Mouse (Mus musculus): Measurements from ENCODE around the gene Phf23.
A peak's percentile ranks its signal among the peaks of the same experiment; 100 is the strongest.

Gene Phf23

DNA sequence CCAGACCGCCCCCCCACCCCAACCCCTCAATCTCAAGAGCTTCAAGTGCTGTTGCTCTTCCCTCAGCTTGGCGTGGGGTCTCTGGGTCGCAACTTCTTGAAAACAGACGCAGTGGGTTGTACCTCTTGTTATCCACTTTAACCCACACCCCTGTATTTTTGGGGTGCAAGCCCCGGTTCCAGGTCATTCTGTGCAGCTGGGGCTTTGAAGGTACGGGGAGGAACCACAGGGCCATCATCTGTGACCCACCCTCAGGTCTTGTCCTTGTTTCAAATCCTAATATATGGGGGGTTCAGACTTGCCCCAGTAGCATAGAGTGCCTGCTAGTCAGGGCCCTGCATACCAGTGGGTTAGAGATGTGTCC, 28.6 kb downstream of the Phf23 start:
- peak in 1 of 2 experiments; percentile 35 for DNase-seq

DNA sequence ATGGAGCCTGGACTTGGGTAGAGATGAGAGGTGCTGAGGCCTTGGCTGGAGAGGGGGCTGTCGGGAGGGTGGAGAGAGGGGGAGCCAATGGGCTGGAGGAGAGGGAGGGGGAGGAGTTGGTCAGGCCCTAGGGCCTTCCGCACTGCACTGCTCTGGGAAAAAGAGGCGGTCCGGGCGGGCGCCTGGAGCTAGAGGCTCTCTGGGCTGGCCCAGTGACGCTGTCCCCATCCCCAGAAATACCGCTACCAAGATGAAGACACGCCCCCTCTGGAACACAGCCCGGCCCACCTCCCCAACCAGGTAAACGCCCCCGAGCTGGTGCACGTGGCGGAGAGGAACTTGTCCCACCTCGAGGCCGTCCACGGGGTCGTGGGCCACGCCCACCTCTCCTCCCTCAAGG, 31.1 kb downstream of the Phf23 start:
- DNase-seq: peak; percentile 37 to 67

DNA sequence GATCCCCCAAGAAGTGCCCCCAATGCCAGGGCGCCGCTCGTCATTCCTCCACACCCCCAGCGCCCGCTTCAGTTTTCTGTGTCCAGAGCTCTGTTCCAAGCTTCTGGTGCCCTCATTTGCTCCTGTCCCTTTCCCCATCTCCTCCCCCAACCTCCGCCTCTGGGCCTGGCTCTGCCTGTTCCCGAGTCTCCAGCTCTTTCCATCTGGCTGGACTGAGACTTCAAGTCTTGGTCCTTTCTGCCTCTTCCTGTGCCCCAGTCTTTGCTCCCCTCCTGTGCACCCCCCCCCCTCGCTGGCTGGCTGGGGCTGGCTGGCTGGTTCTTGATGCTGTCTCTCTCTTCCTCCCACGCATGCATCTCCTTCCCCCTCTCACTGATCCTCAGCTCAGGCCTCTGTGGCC, 31.8 kb downstream of the Phf23 start:
- DNase-seq: peak in 1 of 2 experiments; percentile 38

DNA sequence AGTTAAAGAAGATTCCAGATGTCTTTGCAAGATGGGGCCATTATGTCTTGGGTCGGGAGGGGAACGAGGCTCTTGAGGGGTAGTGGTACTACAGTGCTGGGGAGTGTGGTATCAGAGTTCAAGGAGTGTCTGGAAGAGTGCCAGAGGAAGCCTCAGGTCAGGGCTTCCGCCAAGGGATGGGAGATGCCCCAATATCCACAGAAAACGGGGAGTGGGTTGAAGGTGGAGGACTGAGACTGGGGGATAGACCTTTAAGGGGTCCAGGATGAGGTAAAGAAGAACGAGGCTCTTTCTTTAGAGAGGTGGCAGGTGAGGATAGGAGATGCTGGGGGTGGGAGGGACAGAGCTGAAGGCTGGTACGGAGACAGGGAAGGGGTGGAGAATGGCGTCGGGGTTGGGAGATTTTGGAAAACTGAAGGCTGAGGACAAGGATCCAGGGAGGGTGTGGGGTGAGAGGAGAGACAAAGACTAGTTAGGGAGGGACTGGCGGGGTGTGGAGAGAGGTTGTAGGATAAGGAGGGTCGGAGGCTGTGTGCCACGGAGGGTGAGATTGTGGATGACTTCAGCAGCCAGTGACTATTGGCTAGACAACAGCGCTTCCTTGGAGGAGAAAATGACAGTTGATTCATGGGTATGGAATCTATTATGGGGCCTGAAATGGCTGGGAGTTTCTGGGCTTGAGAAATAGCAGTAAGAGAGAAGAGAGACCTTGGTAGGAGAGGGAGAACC, 33.0 kb downstream of the Phf23 start:
- DNase-seq: peak in 1 of 2 experiments; percentile 30

DNA sequence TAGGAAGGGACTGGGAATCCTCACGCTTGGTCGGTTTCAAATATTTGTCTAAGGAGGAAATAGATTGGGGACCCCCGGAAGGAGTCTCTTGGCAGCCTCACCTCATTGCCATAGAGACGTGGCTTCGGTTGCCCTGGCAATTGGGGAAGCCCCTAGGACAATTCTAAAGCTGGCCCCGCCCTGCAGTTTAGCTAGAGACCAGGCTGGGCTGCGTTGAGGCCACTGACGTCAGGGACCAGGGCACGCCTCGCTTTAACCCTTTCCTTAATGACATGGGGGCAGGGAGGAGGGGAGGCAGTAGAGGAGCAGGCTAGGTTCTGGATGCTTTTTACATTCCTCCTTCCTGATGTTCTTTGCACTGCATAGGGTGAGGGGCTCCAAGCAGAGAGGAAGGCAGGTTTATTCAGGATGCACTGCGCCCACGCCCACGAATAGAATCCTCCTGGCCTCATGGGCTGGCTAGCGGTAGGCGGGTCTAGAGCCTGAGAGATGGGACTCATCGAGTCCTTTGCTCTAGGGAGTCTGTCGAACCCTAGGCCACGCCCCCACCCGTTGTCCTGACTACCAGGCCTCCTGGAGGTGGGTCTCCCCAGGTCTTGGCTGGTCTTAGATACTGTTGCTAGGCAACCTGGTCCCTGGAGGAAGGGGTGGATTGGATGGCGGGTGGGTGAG, 33.7 kb downstream of the Phf23 start:
- DNase-seq: peak; percentile 45 to 63

DNA sequence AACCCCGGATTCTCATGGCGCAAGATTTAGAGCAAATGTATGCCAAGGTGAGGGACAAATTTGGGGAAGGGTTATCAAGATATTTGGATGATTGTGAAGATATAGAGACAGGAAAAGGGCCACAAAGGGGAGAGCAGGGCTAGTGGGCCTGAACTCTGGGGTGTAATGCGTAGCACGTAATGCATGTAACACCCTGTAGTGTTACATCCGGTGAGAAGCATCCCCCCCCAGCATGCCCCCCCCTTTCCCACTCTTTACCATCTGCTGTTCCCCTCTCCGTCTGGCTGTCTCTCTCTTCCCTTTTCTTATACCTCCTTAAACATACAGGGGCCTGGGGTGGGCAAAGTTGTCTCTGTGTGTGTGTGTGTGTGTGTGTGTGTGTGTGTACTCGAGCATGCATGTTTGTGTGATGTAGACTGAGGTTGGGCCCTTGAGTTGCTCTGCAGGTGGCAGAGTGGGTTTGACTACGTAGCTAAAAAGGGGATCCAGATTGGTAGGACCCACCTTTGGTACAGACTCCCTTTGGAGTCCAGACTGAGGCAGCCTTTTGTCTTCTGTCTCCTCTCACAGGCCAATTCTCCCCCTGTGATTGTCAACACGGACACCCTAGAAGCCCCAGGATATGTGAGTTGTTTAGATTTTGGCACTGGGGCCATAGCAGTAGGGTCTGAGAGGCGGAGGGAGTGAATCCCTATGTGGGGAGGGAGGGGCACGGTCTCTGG, 34.4 kb downstream of the Phf23 start:
- DNase-seq: no peak

DNA sequence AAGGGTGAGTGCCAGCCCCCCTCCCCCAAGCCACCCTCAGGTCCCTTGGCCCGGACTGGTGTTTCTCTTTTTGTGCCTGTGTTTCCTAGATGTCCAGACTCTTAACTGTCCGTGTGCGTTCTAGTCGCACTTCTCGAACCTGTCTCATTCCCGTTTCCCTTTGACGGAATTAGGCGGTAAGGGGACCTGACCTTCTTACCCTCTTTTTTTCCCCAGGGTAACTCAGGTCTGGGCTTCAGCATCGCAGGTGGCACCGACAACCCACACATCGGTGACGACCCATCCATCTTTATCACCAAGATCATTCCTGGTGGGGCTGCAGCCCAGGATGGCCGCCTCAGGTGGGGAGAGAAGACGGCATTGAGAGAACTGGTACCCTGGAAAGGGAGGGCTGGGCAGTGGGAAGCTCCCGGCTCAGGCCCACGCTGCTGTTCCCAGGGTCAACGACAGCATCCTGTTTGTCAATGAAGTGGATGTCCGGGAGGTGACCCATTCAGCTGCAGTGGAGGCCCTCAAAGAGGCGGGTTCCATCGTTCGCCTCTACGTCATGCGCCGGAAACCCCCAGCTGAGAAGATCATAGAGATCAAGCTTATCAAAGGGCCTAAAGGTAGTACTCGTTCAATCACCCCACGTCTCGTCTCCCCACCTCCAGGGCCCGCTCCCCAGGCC, 35.2 kb downstream of the Phf23 start:
- DNase-seq: peak in 1 of 2 experiments; percentile 29

DNA sequence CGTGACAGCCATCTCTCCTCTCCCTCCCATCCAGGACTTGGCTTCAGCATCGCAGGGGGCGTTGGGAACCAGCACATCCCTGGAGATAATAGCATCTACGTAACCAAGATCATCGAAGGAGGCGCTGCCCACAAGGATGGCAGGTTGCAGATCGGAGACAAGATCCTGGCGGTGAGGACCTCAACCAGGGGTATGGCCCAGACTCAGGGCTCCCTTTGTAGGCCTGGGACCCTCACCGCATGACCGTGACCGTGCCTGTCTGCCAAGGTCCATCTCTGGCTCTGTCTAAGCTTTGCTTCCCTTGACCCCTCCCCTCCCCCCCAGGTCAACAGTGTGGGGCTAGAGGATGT, 35.7 kb downstream of the Phf23 start:
- peak in 1 of 2 experiments; percentile 32 for DNase-seq

DNA sequence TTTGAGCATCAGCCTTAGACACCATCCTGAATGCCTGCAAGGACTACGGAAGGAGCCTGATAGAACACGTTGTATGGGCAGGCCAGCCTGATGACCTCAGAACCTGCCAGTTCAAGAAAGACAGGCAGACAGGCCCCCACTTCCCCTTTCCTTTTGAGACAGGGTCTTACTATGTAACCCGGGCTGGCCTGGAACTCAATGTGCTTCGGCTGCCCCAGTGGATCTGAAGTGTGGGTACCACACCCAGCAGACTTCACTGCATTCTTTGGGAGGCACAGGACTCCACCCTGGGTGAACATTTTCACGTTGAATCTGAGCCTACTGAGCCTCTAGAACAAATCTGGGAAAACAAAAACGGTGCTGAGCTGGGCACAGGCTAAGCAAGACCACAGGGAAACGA, 42.6 kb downstream of the Phf23 start:
- no peak for DNase-seq

DNA sequence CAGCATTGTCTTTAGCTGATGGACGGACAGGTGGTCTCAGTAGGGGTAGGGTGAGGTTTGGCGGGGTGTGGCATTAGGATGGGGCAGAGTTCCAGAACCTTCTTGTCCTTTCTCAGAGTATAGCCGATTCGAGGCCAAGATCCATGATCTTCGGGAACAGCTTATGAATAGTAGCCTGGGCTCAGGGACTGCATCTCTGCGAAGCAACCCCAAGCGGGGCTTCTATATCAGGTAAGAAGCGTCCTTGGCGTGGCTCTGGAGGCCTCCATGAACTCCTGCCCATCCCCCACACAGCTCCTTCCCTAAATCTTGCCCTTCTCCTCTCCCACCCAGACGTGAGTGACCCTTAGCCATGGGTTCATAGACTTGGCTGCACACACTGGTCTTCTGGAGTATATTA, 44.1 kb downstream of the Phf23 start:
- DNase-seq: no peak

DNA sequence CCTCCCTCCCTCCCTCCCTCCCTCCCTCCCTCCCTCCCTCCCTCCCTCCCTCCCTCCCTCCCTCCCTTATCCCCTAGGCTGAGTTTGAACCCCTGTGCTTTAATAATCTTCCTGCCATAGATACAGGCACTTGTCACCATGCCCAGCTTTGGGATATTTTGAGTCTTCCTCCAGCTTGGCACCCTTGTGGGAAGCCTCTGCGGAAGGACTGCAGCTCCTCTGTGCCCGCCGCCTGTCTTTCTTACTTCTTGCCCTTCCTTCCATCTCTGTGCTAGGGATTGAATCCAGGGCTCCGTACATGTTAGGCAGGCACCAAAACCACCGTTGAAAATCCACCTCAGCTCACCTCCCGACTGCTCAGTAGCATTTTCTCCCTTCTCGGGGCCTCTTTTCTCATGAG, 44.6 kb downstream of the Phf23 start:
- DNase-seq: no peak

DNA sequence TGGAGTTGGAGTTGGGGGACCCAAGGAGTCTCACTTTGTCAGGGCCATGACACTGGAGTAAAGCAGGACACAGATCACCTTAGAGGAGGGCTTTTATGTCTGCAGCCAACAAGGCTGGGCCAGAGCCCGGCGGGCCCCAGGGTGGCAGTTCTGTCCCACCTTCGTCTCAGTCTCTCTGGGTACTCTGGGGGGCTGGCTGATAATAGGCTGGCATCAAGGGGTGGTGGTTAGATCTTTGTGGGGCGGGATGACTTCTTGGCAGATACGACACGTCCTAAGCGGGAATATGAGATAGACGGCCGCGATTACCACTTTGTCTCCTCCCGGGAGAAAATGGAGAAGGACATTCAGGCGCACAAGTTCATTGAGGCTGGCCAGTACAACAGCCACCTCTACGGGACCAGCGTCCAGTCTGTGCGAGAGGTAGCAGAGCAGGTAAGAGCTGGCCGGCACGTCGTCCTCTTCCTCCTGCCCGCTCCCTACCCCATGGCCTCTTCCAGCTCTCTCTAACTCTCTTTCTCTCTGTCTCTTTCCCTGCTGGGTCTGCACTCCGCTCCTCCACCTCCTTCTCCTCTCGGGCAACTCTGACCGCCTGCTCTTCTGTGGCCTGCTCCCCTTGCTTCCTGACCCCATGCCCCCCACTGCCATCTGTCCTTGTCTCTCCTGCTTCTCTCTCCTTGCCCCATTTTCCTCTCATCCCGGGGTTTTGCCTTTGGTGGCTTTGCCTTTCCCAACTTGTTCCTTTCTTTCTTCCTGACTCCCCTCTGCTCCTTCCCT, 46.9 kb downstream of the Phf23 start:
- no peak for DNase-seq

DNA sequence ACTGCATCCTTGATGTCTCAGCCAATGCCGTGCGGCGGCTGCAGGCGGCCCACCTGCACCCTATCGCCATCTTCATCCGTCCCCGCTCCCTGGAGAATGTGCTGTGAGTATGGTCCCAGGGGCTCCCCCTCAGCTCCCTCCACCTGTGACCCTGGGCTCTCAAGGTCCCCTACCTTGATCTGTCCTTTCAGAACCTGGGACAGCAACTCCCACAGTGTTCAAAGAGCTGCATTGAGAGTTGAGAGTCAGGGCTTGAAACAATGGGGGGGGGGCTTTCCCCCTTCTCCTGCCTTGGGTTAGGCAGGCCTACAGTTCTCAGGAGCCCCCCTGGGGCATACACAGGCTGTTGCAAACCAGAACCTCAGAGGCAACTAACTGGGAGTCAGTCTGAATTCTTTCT, 48.1 kb downstream of the Phf23 start:
- DNase-seq: no peak

DNA sequence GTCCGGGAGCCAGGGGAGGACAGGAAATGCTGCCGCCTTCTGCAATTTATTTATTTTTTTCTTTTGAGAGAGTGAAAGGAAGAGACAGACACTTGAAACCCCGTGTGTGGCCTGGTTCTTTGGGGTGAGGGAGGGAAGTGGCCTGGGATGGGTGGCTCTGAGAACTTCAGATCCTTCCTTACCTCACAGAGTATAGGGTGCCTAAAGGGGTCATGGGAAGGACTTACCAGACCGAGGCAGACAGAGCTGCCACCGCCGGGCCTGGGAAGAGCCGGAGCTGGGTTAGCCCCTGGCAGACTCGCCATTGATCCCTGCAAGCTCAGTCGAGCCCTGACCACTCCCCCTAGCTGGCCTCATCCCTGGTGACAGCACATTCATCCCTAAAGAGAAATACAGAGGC, 49.9 kb downstream of the Phf23 start:
- DNase-seq: no peak

DNA sequence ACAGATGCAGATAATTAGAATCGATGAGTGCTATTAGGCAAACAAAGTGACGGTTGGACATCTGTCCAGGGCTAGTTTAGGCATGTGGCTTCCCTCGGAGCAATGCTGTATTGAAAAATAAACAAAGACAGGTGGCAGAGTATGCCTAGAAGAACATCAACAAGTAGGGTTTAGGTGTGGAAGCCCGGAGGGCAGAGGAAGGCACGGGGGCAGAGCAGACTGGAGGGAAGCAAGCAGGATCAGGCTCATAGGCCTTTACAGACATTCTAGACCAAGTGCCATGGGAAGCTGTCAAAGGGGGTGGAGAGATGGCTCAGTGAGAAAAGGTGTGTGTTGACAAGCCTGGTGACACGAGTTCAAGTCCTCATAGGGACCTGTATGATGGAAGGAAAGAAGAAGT, 53.8 kb downstream of the Phf23 start:
- no peak for DNase-seq

Measured in kidney, postnatal 25 days (tissue).